Mouse (Mus musculus): ENCODE data around the gene Ubfd1. TPM values are rescaled to one million over a fixed set of nuclear protein-coding genes. Genes with fewer than 3 reads are reported as not detected.
A peak's percentile ranks its signal among the peaks of the same experiment; 100 is the strongest.

Ubfd1 gene
- total RNA-seq (2021) = 10 to 100 TPM; 49.1 to 51.0 TPM

- peak; percentile 94 for DNase-seq
Measured at GRCm38 (mm10) chr7:122066945-122067516, at the start of gene Ubfd1, which contains the start of gene Ears2. Gene Ubfd1 (plus strand): TSS chr7:122067175. Gene Ears2 (minus strand): TSS chr7:122067263.

- DNase-seq = no peak
Measured at GRCm38 (mm10) chr7:122018247-122018646, 48.7 kb upstream of the Ubfd1 start.

- DNase-seq = no peak
Measured at GRCm38 (mm10) chr7:122018978-122019377, 48.0 kb upstream of the Ubfd1 start.

GRCm38 (mm10) chr7:122020273-122020666 is 46.7 kb upstream of the Ubfd1 start:
- DNase-seq = no peak

GRCm38 (mm10) chr7:122020667-122021354 is 46.2 kb upstream of the Ubfd1 start, which contains the start of gene Gga2:
Gene Gga2 (minus strand): TSS chr7:122021222.
- DNase-seq = peak; percentile 91

- DNase-seq = no peak
Measured at GRCm38 (mm10) chr7:122022131-122022530, 44.8 kb upstream of the Ubfd1 start.

GRCm38 (mm10) chr7:122033371-122033770 is 33.6 kb upstream of the Ubfd1 start:
- DNase-seq = no peak

- DNase-seq = peak; percentile 62
Measured at GRCm38 (mm10) chr7:122034348-122034747, 32.6 kb upstream of the Ubfd1 start.

GRCm38 (mm10) chr7:122044106-122044505 is 22.9 kb upstream of the Ubfd1 start:
- no peak for DNase-seq

- DNase-seq = peak; percentile 85
Measured at GRCm38 (mm10) chr7:122045181-122045634, 21.8 kb upstream of the Ubfd1 start.

GRCm38 (mm10) chr7:122045711-122046110 is 21.3 kb upstream of the Ubfd1 start:
- peak; percentile 27 for DNase-seq

GRCm38 (mm10) chr7:122046813-122047212 is 20.2 kb upstream of the Ubfd1 start:
- peak; percentile 33 for DNase-seq

GRCm38 (mm10) chr7:122048191-122048590 is 18.8 kb upstream of the Ubfd1 start:
- no peak for DNase-seq

- DNase-seq = peak; percentile 63
Measured at GRCm38 (mm10) chr7:122050834-122051233, 16.1 kb upstream of the Ubfd1 start.

GRCm38 (mm10) chr7:122056633-122057032 is 10.3 kb upstream of the Ubfd1 start:
- DNase-seq = no peak

- DNase-seq = no peak
Measured at GRCm38 (mm10) chr7:122065656-122066055, 1.3 kb upstream of the Ubfd1 start.

GRCm38 (mm10) chr7:122066102-122066944 is 652 bp upstream of the Ubfd1 start:
- DNase-seq = no peak

- no peak for DNase-seq
Measured at GRCm38 (mm10) chr7:122067517-122068381, 774 bp downstream of the Ubfd1 start.

GRCm38 (mm10) chr7:122074374-122074773 is 7.4 kb downstream of the Ubfd1 start:
- no peak for DNase-seq

- DNase-seq = no peak
Measured at GRCm38 (mm10) chr7:122079798-122080554, 13.0 kb downstream of the Ubfd1 start.

- no peak for DNase-seq
Measured at GRCm38 (mm10) chr7:122081071-122081470, 14.1 kb downstream of the Ubfd1 start.
